Mouse (Mus musculus) CD4-positive helper T cell, adult 2 months (primary cell): Measurements from ENCODE around the gene Cdh8.
"Not testable (repeated sequence)": the region's sequence is repeated elsewhere in the genome, so short reads cannot be mapped to it uniquely, and the experiment has no call there.

Experiments used
- DNase-seq: peaks from one replicate; pipeline ENCODE4 v3.0.0-alpha.2; 2012; ENCODE audit warnings: low read depth, missing footprints, low spot score

Gene Cdh8

GRCm38 (mm10) chr8:99285103-99285502 lies 131.2 kb downstream of the Cdh8 start:
- DNase-seq, result no peak

- no peak for DNase-seq
Measured at GRCm38 (mm10) chr8:99280375-99280774, 135.9 kb downstream of the Cdh8 start.

DNA sequence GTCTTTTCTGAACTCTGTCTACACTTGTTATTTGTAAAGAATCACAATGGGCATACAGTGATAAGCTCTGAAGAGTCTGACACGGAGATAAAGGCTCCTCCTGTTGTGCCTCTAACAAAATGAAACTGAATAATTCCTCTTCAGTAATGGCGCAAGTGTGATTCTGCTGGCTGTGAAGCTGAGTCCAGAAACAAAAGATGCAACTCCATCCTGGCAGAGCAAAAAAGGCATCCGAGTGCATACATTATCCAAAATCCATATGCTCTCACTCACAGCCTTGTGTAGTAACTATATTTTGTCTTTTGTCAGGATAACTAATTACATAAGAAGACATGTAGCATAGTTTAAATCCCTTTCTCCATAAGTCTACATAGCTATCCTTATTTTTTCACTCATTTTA lies 149.1 kb downstream of the Cdh8 start:
- no peak for DNase-seq

DNA sequence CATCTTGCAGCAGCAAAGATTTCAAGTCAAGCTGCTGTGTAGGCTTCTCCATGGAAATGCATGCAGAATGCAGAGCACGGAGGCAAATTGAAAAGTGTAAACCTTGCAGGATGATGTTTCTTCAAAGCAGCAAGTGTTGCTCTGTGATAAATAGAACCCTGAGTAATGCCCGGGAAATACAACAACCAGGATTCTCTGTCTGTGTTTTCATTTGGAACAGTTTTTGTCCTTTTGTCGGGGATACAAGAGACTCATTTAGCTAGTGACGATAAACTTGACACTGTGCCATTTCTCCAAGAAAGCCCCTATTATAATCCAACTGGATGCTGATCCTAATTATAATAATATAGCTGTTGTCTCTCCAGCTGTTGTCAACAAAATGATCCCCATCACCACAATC lies 181.9 kb downstream of the Cdh8 start:
- no peak for DNase-seq

DNA sequence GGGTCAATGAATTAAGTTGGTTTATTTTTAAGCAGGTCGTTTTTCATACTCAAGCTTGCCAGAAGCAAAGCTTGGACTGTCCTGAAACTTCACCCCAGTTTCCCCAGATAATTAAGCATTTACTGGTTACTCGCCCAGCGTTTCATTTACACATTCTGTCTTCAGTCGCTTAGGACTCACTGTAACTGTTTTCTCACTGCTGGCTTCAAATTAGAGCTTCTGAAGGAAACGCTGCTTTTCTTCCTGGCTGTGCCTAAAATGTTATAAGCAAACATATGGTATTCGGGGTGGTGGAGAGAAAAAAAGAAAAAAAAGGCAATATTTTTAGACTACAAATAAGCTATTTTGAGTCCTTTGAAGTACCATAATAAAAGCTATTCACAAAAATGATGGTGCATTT lies 192.6 kb downstream of the Cdh8 start:
- no peak for DNase-seq

GRCm38 (mm10) chr8:99205194-99205593 lies 211.1 kb downstream of the Cdh8 start:
- no peak for DNase-seq

DNA sequence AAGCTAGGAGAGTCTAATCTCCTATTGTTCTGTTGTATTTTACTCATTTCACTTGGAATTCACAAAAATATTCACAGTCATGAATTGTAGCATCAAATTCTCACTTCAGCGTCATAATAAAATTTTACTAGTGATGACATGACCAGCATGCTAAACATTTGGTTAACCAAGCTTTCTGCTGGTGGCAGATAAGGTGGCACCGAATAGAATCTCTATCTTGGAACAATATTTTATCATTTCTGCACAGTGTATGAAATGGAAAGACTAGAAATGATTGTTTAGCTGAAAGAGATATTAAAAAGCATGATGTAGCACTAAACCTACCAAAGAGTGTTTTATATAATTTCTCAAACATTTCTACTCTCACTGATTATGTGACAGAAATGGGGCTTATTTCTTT lies 225.6 kb downstream of the Cdh8 start:
- no peak for DNase-seq

- DNase-seq, result no peak
Measured at GRCm38 (mm10) chr8:99186879-99187278, 229.4 kb downstream of the Cdh8 start.

DNA sequence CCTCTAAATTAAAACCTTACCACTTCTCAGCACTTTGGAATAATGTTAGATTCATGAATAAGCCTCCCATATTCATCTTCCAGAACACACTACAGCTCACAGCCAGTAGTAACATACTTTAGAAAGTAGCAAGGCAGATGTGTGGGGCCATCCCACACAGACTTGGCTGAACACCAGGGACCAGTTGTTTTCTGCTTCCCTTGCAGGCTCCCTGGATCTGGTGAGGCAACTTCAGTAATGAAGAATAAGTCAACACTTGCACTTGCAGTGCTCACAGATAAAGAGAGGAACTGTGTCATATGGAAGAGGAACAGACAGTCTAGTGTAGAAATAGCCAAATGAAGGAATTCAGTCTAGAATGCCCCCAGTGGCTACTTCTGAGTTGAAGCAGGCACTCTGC lies 232.1 kb downstream of the Cdh8 start:
- no peak for DNase-seq

DNA sequence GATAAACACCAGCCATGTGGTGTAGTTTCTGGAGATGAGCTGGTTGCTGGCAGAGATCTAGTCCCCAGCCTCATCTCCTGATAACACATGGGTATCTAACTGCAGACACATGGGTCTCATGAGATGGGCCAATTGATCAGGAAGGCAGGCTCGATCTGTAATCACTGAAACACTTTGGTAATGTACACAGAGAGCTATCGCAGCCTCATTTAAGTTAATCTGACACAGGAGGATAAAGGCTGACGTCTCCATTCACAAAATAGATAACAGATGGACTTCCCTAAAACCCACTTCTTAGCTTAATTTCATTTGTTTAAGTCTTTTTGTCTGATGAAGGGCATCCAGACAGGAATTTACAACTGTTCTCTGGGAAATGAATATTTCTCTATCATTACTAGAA lies 249.3 kb downstream of the Cdh8 start:
- DNase-seq, result no peak

DNA sequence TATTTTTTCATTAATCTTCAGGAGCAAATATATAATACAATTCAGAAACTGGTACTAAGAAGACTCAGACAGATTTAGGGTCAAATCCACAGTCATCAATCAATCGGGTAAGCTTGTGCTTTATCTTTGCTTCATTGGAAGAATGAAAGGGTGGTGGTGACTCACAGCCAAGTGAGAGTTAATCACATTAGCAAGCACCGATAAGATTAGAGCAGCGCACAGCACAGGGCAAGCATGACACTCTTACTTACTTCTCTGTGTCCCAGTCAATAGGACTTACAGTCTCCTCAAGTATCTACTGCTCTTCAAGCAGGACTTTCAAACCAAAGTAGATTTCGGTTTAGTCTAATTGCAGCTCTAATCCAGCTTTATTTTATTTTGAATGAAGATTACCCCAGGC lies 254.6 kb downstream of the Cdh8 start:
- no peak for DNase-seq

GRCm38 (mm10) chr8:99145436-99145835 lies 270.8 kb downstream of the Cdh8 start:
- no peak for DNase-seq

DNA sequence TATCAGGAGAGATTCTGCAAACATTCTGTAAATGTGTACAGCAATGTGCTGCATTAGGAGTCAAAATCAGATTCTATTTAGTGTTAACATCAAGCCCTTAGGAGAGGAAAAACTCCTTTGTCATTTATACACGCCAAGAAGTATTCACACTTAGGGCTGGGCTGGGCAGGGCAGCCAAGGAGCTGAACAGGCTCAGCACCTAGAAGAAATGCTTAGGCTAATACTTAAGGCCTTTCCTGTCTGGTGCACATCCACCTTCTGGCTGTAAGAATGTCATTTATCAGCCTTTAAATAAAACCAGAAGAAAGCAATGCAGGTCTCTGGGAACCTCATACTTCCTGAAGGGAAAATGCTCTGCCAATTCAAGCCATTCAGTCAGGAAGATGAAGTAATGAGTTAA lies 271.5 kb downstream of the Cdh8 start:
- DNase-seq, result not testable (repeated sequence)

DNA sequence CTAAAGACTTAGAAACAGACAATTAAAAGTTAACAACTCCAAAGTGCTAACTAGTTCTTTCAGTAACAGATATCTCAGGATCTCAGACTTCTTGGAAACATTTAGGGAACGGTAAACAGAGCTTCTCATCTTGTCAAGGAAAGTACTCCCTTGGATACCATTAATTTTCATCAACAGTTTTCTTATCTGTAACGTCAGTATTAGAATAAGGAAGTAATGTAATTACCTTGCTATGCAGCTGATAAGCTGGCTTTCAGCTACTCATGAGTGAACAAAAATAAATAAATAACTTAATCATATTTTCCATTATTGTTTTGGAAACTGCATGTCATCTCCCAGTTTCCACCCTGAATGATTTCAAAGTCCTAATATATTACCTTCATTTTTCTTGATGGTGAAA lies 317.8 kb downstream of the Cdh8 start:
- no peak for DNase-seq

GRCm38 (mm10) chr8:99051344-99051743 lies 364.9 kb downstream of the Cdh8 start:
- no peak for DNase-seq

DNA sequence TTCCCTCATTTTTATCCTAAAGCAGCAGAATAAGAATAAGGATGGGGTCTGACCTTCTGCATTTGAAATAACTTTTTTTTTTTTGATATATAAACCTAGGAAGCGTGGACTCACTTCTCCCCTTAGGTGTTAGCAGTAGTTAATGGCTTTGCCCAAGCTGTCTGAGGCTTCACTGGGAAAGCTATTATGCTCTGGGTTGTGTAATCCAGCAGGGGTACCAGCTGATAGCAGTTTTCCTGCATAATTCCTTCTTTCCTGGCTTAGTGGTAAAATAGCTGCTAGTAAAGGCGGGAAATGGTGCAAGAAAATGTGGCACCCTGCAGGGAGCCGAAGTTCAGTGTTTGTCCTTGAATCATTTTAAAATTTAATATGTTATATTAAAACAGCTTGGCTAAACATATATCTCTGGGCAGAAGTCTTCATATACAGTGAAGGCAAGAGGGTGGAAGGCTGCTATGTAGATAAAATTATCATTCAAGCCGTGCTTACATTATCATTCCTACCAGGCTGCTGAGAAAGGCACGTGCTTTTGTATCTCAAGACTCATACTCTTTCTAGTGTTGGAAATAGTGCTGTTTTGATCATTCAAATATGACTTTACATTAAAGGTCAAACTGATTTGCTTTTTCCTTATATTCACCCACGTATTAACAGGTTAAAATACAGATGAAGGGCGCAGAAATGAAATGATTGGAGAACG lies 367.5 kb downstream of the Cdh8 start:
- no peak for DNase-seq

GRCm38 (mm10) chr8:99040423-99040822 lies 375.8 kb downstream of the Cdh8 start:
- DNase-seq, result no peak

GRCm38 (mm10) chr8:99031060-99031459 lies 385.2 kb downstream of the Cdh8 start:
- no peak for DNase-seq
